Mouse (Mus musculus) adrenal gland, postnatal 0 days (tissue): ENCODE data around the gene Gm7298. TPM values are rescaled to one million over a fixed set of nuclear protein-coding genes. Genes with fewer than 3 reads are reported as not detected.

Experiments
- polyA plus RNA-seq: library from polyadenylated mRNA; unstranded; fragments of >200 nt; fragmentation: Nextera tagmentation; extraction: Ambion mirVana; gene quantifications from 2 replicates; pipeline ENCODE4 v1.2.1, GENCODE M21; 2015

The Gm7298 gene
- not detected in 2 replicates for polyA plus RNA-seq

GRCm38 (mm10) chr6:121732632-121733031 lies at the start of gene Gm7298:
Gene Gm7298, plus strand, starts transcription at chr6:121732932.

GRCm38 (mm10) chr6:121838271-121838670 lies 105.5 kb downstream of the Gm7298 start, which contains the start of gene Mug1:
Gene Mug1, plus strand, starts transcription at chr6:121838541.

Other genes starting within 250 kb of the Gm7298 start
- 19.9 and 65.3 TPM in 2 replicates for gene A2m, start 97.6 kb upstream of the Gm7298 start, polyA plus RNA-seq
- 0.26 and 0.43 TPM in 2 replicates for gene Mug1, start 105.6 kb downstream of the Gm7298 start, polyA plus RNA-seq